Mouse (Mus musculus): ENCODE data around the gene Ripply3.

The Ripply3 gene

GRCm38 (mm10) chr16:94327781-94328711 is at the start of gene Ripply3:
Ripply3 (plus strand) TSS chr16:94328420.
- DNase-seq: peak; percentile 89

GRCm38 (mm10) chr16:94283972-94284371 is 44.2 kb upstream of the Ripply3 start:
- no peak for DNase-seq

DNA sequence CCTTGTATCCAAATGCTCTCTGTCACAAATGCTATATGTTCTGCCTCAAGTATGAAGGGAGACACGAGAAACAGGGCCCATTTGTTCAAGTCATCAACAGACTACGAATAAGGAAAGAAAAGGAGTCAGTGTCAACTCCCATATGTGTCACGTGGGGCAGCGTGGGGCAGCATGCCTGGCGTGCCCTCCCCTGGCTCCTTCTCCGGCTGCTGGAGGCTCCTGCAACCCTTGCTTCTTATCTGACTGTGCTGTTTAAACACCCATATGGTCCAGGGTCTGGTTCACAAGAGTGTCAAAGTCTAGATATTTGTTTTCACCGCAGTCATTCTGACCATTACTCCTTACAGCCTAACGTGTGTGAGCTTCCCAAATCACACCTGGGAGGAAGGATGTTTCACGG is 40.4 kb upstream of the Ripply3 start:
- DNase-seq: no peak

- peak; percentile 34 for DNase-seq
Observed at GRCm38 (mm10) chr16:94289138-94290072, 38.8 kb upstream of the Ripply3 start.

GRCm38 (mm10) chr16:94290073-94290999 is 37.9 kb upstream of the Ripply3 start:
- peak; percentile 81 for DNase-seq

- no peak for DNase-seq
Observed at GRCm38 (mm10) chr16:94291141-94291540, 37.1 kb upstream of the Ripply3 start.

DNA sequence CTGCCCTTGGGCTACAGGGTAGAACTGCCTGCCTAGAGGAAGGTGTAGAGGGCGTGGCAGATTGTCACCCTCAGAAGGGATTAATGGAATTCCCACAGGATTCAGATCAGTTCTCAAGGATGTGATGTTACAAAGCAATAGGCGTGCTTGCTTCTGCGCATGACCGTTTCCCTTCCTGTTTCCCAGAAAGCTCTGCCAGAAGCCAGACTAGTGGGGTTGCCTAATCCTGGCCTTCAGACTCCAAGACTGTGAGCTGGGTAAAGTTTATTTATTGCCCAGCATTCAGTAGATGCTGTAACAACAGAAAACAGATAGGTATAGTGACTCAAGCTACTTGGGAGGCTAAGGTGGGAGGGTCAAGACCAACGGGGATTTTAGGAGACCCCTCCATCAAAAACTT is 30.1 kb upstream of the Ripply3 start:
- no peak for DNase-seq

DNA sequence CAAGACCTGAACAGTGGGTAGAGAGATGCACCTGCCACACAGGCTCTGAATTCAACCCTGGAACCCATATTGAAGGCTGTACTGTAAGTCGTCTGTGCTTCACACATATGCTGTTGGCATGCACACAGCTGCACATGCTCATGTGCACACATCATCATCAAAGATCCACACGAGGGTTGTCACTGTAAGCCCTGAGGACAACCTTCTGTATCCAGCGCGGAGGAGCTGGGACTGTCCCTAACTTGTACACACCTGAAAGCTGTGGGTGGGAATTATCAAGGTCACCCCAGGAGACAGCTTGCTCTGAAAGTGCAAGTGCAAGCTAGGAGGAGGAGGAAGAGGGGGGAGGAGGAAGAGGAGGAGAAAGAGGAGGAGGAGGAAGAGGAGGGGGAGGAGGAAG is 29.0 kb upstream of the Ripply3 start:
- no peak for DNase-seq

DNA sequence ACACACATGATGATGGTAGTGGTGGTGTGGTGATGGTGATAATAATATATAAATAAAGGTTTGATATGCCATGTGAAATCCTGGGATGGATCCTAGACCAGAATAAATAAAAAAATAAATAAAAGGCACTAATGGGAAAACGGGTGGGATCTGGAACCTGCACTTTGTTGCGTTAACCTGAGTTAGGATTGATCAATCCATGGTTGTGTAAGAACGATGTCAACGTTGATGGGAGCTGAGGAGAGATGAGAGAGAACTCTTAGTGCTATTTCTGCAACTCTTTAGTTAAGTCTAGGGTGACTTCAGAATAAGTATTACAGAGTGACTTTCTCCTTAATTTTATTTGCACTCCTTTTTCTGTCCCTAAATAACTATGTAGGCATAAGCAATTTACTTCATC is 27.0 kb upstream of the Ripply3 start:
- no peak for DNase-seq

DNA sequence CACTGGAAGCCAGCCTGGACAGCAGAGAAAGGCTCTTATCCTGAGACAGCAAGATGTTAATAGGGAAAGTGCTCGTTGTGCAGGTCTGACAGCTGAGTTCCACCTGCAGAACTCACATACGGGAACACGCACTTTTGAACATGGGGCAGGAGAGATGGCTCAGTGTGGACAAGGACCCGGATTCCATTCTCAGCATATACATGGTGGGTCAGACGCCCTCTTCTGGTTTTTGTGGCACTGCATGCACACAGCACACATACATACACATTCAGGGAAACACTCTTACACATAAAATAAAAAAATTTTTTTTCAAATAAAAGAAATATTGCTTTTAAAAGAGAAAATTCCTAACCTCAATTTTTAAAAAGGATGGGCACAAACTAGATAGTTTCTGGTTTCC is 26.5 kb upstream of the Ripply3 start:
- DNase-seq: no peak

DNA sequence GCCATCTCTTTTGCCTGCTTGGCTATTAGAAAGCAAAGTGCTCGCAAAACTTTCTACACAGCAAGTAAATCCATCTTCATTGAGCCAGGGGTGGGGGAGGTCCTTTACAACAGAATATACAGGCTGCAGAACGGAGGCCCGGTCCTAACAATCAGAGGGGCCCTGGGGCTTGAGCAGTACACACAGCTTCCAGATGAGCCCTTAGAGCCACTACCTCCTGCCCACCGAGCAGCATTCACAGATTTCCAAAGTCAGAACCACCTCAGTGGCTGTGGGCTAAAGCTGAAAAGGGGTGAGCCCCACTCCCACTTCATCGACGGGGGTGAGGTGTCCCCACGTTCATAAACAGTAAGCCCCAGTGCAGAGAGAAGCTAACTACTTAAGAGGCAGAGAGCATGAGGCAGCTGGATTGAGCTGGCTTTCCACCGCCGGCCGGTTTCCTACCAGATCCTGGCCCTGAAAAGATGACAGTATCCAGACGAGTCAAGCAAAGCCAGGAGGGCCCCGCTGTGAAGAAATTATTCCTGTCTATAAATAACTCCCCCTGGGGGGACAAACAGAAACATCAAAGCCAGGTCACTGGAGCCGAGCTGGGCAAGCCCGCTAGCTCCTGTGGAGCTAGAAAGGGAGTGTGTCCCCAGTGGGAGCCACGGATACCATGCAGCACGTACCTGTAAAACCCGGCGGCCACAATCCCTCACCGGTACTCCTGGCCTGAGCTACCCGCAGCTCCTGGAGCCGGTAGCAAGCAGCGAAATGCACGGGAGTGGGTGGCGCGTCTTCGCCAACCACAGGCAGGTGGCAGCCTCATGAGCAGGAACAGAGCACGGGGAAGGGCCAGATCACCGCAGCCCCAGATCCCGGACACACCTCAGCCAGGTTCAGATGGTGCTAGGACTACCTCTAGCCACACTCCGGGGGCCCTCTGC is 25.7 kb upstream of the Ripply3 start:
- DNase-seq: peak; percentile 43

- DNase-seq: no peak
Observed at GRCm38 (mm10) chr16:94303203-94303535, 25.1 kb upstream of the Ripply3 start.

DNA sequence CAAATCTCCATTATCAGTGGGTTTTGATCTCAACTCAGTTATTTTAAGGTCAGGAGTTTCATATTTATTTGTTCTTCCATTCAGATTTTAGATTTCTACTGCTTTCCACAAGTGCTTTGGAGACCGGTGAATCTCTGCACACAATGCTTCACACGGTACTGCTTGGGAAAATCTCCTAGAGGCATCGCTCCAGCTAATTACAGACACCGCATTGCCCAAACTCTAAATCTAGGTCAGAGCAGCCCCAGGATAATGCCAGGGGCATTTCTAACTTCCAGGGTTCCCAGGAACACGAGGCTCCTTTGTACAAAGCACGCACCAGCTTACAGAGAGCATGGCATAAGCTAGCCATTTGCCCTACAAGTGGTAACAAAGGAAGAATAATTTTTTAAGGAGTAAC is 20.7 kb upstream of the Ripply3 start:
- no peak for DNase-seq

GRCm38 (mm10) chr16:94307942-94308341 is 20.3 kb upstream of the Ripply3 start:
- no peak for DNase-seq

DNA sequence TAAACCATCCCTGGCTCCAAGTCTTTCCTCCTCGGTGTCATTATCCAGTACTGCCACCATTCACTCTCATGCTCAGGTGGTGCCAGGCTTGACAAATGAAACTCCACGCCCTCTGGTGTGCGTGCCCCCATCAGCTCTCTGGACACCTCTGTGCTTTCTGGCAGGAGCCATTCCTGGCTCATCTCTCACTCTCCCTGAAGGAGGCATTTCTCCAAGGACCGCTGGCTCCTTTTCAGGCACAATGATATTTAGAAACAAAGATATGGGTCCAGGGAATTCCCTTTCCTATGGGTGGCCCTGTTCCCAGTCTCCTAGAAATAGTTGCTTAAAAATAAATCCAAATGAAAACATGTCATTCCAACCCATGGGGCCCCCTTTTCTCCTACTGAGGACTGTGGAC is 19.2 kb upstream of the Ripply3 start:
- DNase-seq: no peak

DNA sequence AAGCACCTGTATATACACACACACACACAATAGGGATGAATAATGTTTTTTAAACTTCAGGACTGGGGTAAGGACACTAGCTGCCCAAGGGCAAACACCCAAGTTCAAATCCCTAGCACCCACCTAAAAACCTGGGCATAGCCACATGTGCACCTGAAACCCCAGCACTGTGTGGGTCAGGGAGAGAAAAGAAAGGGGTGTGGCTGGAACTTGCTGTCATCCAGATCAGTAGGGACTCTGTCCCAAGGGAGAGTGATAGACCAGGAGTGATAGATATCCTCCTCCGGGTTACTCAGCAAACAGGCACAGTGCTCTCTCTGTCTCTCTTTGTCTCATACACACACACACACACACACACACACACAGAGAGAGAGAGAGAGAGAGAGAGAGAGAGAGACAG is 16.8 kb upstream of the Ripply3 start:
- DNase-seq: no peak

GRCm38 (mm10) chr16:94311931-94312330 is 16.3 kb upstream of the Ripply3 start:
- DNase-seq: no peak

- DNase-seq: peak; percentile 88
Observed at GRCm38 (mm10) chr16:94312663-94313228, 15.5 kb upstream of the Ripply3 start.

DNA sequence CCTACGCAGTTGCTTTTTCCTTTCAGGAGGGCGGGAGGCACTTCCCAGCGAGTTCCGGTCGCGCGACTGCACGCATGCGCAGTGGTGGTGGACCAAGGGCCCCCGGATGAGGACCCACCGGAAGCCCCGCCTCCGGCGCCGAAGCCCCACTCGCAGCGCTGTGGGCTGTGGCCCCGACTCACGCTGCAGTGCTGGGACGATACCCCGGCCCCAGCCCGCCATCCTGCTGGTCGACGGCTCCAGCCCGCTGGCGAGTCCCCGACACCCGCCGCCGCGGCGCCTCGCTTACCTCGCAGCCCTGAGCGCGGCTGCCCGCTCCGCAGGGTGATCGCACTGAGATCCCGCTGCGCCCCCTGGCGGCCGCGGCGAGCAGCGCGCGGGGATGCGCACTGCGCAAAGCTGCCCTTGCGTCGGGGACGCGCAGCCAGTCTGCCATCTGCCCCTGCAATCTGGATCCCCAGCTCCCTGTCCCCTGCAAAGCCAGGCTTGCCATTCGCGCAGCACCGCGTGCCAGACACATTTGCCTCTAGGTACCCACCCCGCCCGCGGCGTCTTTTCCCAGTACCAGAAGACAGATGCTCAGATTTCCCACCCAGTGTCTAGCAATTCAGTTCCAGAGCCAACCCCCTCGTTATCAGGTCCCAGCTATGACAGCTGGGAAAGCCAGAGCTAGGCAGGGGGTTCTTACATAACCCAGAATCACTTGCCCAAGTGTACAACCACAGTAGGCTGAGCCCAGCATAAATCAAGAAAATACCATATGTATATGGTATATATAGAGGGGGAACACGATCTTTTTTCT is 14.8 kb upstream of the Ripply3 start, which contains the start of gene Hlcs:
Gene Hlcs, minus strand, starts transcription at position 343 of the 802 bp plus-strand sequence.
- DNase-seq: peak; percentile 97

GRCm38 (mm10) chr16:94314626-94315025 is 13.6 kb upstream of the Ripply3 start:
- DNase-seq: no peak

Data from lung, postnatal 36 days (tissue).